Mouse (Mus musculus): ENCODE measurements at regions not wholly inside any gene's neighbourhood (a gene's known extent, or its start where the extent isn't known, plus 50 kb on each side); places are given as distances from the start of the nearest gene placed in this dataset.

DNA sequence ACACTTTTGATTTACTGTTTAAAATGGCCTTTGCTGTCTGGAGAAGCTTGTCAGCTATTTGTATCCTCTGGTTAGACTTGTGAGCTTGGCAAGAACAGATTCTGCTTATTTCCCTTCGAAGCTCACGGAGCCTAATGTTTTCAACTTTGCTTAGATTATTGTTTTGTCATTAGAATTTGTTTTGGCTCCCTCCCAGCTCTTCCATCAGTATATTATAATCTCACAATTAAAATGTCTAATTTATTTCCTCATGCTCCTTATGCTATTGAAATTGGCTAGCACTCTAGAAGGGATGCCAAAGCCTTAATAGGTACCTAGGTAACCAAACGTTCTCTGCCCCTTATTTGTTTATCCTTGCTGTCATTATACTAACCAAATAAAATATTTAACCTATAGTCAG lies 171.9 kb downstream of the Irx2 start:
- TF ChIP-seq POLR2A (IDR thresholded peaks at IDR 0.05; ENCODE audit: low read depth, low read length) (no peak), CTCF (conservative IDR thresholded peaks at IDR 0.05 in 1 of 2, IDR thresholded peaks at IDR 0.05 in 1 of 2; ENCODE audit: low read depth in 2 of 2, low read length in 2 of 2) (no peak), ZMIZ1 (IDR thresholded peaks at IDR 0.05; ENCODE audit: low read depth, low read length) (no peak), EP300 (IDR thresholded peaks at IDR 0.05; ENCODE audit: low read length) (no peak), MAFK (IDR thresholded peaks at IDR 0.05; ENCODE audit: insufficient replicate concordance, low read length) (no peak), IRF4 (IDR thresholded peaks at IDR 0.05; ENCODE audit: low read depth, low read length) (no peak), UBTF (IDR thresholded peaks at IDR 0.05; ENCODE audit: low read depth, low read length) (no peak), MAX (IDR thresholded peaks at IDR 0.05; ENCODE audit: low read length) (no peak), USF1 (IDR thresholded peaks at IDR 0.05; ENCODE audit: low read depth, low read length) (no peak), SMC3 (IDR thresholded peaks at IDR 0.05; ENCODE audit: low read depth, low read length) (no peak), ZC3H11A (IDR thresholded peaks at IDR 0.05; ENCODE audit: low read depth, low read length) (no peak), ETS1 (conservative IDR thresholded peaks at IDR 0.05; ENCODE audit: low read depth, low read length) (no peak), RAD21 (IDR thresholded peaks at IDR 0.05; ENCODE audit: low read depth, low read length) (no peak)

All from CH12.LX (cell line).